Mouse (Mus musculus) liver, adult 2 months (tissue): Measurements from ENCODE around the gene Il18r1.

Experiments
- CTCF ChIP-seq: fragments of 200-500 bp; IDR thresholded peaks from 2 replicates; pipeline ENCODE4 v1.5.1; 2011; ENCODE audit warnings: low read depth, low read length, control low read depth
- POLR2A ChIP-seq: fragments of 200-500 bp; IDR thresholded peaks from 2 replicates; pipeline ENCODE4 v1.6.1; 2011; ENCODE audit warnings: low read length, control low read depth; ENCODE audit not compliant: insufficient read depth; ENCODE audit errors: extremely low read depth

GRCm38 (mm10) chr1:40501546-40502398 lies 36.4 kb downstream of the Il18r1 start:
- TF ChIP-seq CTCF (no peak), POLR2A (no peak)
